Mouse (Mus musculus): Measurements from ENCODE around the gene Efcab8. TPM values are rescaled to one million over a fixed set of nuclear protein-coding genes. Genes with fewer than 3 reads are reported as not detected.

Efcab8 gene
- polyA plus RNA-seq, 1 experiment from 2014 or later, result not detected

GRCm38 (mm10) chr2:153850351-153851029, 70.8 kb downstream of the Efcab8 start:
- no peak overlapping the region for H3K27ac ChIP-seq (ENCODE audit: low read length)
- H3K4me2 ChIP-seq (ENCODE audit: low read depth, low read length), result no peak overlapping the region
- no peak overlapping the region for H3K4me3 ChIP-seq (ENCODE audit: low read length)
- no peak for ATAC-seq
- no peaks in the 10 kb centered on the region for H3K9me3 ChIP-seq (ENCODE audit: control insufficient read depth, low read length)
- no peaks in the 10 kb centered on the region for H3K36me3 ChIP-seq (ENCODE audit: control insufficient read depth, insufficient read depth, low read length)
- H3K4me1 ChIP-seq (ENCODE audit: control insufficient read depth, insufficient read depth, low read length), result no peaks in the 10 kb centered on the region
- H3K9ac ChIP-seq (ENCODE audit: low read depth, low read length), result no peak overlapping the region
- WGBS, result 87% methylated on average over 6 of the region's 6 CpGs
- no peaks in the 10 kb centered on the region for H3K27me3 ChIP-seq (replicated peaks; ENCODE audit: control insufficient read depth, insufficient read depth, low read length)

GRCm38 (mm10) chr2:153851030-153851360, 71.3 kb downstream of the Efcab8 start:
- Histone ChIP-seq H3K36me3 (ENCODE audit: control insufficient read depth, insufficient read depth, low read length) (no peaks in the 10 kb centered on the region), H3K27me3 (replicated peaks; ENCODE audit: control insufficient read depth, insufficient read depth, low read length) (no peaks in the 10 kb centered on the region)
- WGBS, result 49% methylated on average over 4 of the region's 4 CpGs

GRCm38 (mm10) chr2:153853544-153853943, 73.8 kb downstream of the Efcab8 start:
- Histone ChIP-seq H3K27me3 (replicated peaks; ENCODE audit: control insufficient read depth, insufficient read depth, low read length) (no peaks in the 10 kb centered on the region), H3K9ac (ENCODE audit: low read depth, low read length) (no peak overlapping the region), H3K9me3 (ENCODE audit: control insufficient read depth, low read length) (no peaks in the 10 kb centered on the region), H3K36me3 (ENCODE audit: control insufficient read depth, insufficient read depth, low read length) (no peaks in the 10 kb centered on the region), H3K4me3 (ENCODE audit: low read length) (no peak overlapping the region), H3K27ac (ENCODE audit: low read length) (no peak overlapping the region), H3K4me2 (ENCODE audit: low read depth, low read length) (no peak overlapping the region), H3K4me1 (ENCODE audit: control insufficient read depth, insufficient read depth, low read length) (no peaks in the 10 kb centered on the region)
- no peak for ATAC-seq
- WGBS, result 27% methylated on average over 5 of the region's 5 CpGs

More at GRCm38 (mm10) chr2:153851030-153851360, 71.3 kb downstream of the Efcab8 start:
- Histone ChIP-seq H3K9ac (ENCODE audit: low read depth, low read length) (no peak overlapping the region), H3K4me1 (ENCODE audit: control insufficient read depth, insufficient read depth, low read length) (no peaks in the 10 kb centered on the region), H3K9me3 (ENCODE audit: control insufficient read depth, low read length) (no peaks in the 10 kb centered on the region), H3K4me2 (ENCODE audit: low read depth, low read length) (no peak overlapping the region), H3K27ac (ENCODE audit: low read length) (no peak overlapping the region), H3K4me3 (ENCODE audit: low read length) (no peak overlapping the region)
- ATAC-seq, result no peak

- Histone ChIP-seq H3K4me1 (ENCODE audit: control insufficient read depth, insufficient read depth, low read length) (no peaks in the 10 kb centered on the region), H3K36me3 (ENCODE audit: control insufficient read depth, insufficient read depth, low read length) (no peaks in the 10 kb centered on the region), H3K27me3 (replicated peaks; ENCODE audit: control insufficient read depth, insufficient read depth, low read length) (no peaks in the 10 kb centered on the region), H3K27ac (ENCODE audit: low read length) (no peak overlapping the region), H3K4me2 (ENCODE audit: low read depth, low read length) (no peak overlapping the region), H3K4me3 (ENCODE audit: low read length) (no peak overlapping the region), H3K9me3 (ENCODE audit: control insufficient read depth, low read length) (no peaks in the 10 kb centered on the region), H3K9ac (ENCODE audit: low read depth, low read length) (no peak overlapping the region)
- ATAC-seq, result no peak
- WGBS, result 83% methylated on average over 2 of the region's 2 CpGs
These were observed 79.8 kb downstream of the Efcab8 start for GRCm38 (mm10) chr2:153859581-153859980.

- WGBS, result 82% methylated on average over 11 of the region's 11 CpGs
- no peak for ATAC-seq
- no peak overlapping the region for H3K4me2 ChIP-seq (ENCODE audit: low read depth, low read length)
These were observed 80.6 kb downstream of the Efcab8 start for GRCm38 (mm10) chr2:153860315-153860714.

GRCm38 (mm10) chr2:153860715-153861114, 81.0 kb downstream of the Efcab8 start:
- H3K4me1 ChIP-seq (ENCODE audit: control insufficient read depth, insufficient read depth, low read length), result no peaks in the 10 kb centered on the region
- no peaks in the 10 kb centered on the region for H3K9me3 ChIP-seq (ENCODE audit: control insufficient read depth, low read length)
- no peak overlapping the region for H3K9ac ChIP-seq (ENCODE audit: low read depth, low read length)
- H3K4me2 ChIP-seq (ENCODE audit: low read depth, low read length), result no peak overlapping the region
- no peaks in the 10 kb centered on the region for H3K27me3 ChIP-seq (replicated peaks; ENCODE audit: control insufficient read depth, insufficient read depth, low read length)
- no peak for ATAC-seq
- H3K36me3 ChIP-seq (ENCODE audit: control insufficient read depth, insufficient read depth, low read length), result no peaks in the 10 kb centered on the region
- 54% methylated on average over 3 of the region's 3 CpGs for WGBS
- H3K27ac ChIP-seq (ENCODE audit: low read length), result no peak overlapping the region
- H3K4me3 ChIP-seq (ENCODE audit: low read length), result no peak overlapping the region

More at GRCm38 (mm10) chr2:153860315-153860714, 80.6 kb downstream of the Efcab8 start:
- no peaks in the 10 kb centered on the region for H3K9me3 ChIP-seq (ENCODE audit: control insufficient read depth, low read length)
- no peak overlapping the region for H3K4me3 ChIP-seq (ENCODE audit: low read length)
- no peaks in the 10 kb centered on the region for H3K27me3 ChIP-seq (replicated peaks; ENCODE audit: control insufficient read depth, insufficient read depth, low read length)
- no peak overlapping the region for H3K9ac ChIP-seq (ENCODE audit: low read depth, low read length)
- H3K4me1 ChIP-seq (ENCODE audit: control insufficient read depth, insufficient read depth, low read length), result no peaks in the 10 kb centered on the region
- no peak overlapping the region for H3K27ac ChIP-seq (ENCODE audit: low read length)
- H3K36me3 ChIP-seq (ENCODE audit: control insufficient read depth, insufficient read depth, low read length), result no peaks in the 10 kb centered on the region

- WGBS, result 86% methylated on average over 3 of the region's 3 CpGs
- no peaks in the 10 kb centered on the region for H3K27me3 ChIP-seq (replicated peaks; ENCODE audit: control insufficient read depth, insufficient read depth, low read length)
These were observed 82.2 kb downstream of the Efcab8 start for GRCm38 (mm10) chr2:153861960-153862359.

GRCm38 (mm10) chr2:153870984-153871383, 91.3 kb downstream of the Efcab8 start, which contains the start of gene Sun5:
Sun5 (minus strand) TSS chr2:153871084.
- ATAC-seq, result no peak
- Histone ChIP-seq H3K4me1 (ENCODE audit: control insufficient read depth, insufficient read depth, low read length) (no peaks in the 10 kb centered on the region), H3K36me3 (ENCODE audit: control insufficient read depth, insufficient read depth, low read length) (no peaks in the 10 kb centered on the region), H3K27ac (ENCODE audit: low read length) (no peak within 1 kb of the TSS), H3K4me3 (ENCODE audit: low read length) (no peak within 1 kb of the TSS), H3K9ac (ENCODE audit: low read depth, low read length) (no peak within 1 kb of the TSS), H3K4me2 (ENCODE audit: low read depth, low read length) (no peak within 1 kb of the TSS), H3K9me3 (ENCODE audit: control insufficient read depth, low read length) (no peaks in the 10 kb centered on the region), H3K27me3 (replicated peaks; ENCODE audit: control insufficient read depth, insufficient read depth, low read length) (no peaks in the 10 kb centered on the region)
- WGBS, result 86% methylated on average over 4 of the region's 4 CpGs

More at GRCm38 (mm10) chr2:153861960-153862359, 82.2 kb downstream of the Efcab8 start:
- H3K4me2 ChIP-seq (ENCODE audit: low read depth, low read length), result no peak overlapping the region
- no peak overlapping the region for H3K9ac ChIP-seq (ENCODE audit: low read depth, low read length)
- ATAC-seq, result no peak
- no peak overlapping the region for H3K4me3 ChIP-seq (ENCODE audit: low read length)
- no peak overlapping the region for H3K27ac ChIP-seq (ENCODE audit: low read length)
- H3K4me1 ChIP-seq (ENCODE audit: control insufficient read depth, insufficient read depth, low read length), result no peaks in the 10 kb centered on the region
- H3K9me3 ChIP-seq (ENCODE audit: control insufficient read depth, low read length), result no peaks in the 10 kb centered on the region
- no peaks in the 10 kb centered on the region for H3K36me3 ChIP-seq (ENCODE audit: control insufficient read depth, insufficient read depth, low read length)

GRCm38 (mm10) chr2:153874745-153875144, 95.0 kb downstream of the Efcab8 start, which contains the start of gene Bpifb2:
Bpifb2 (plus strand) TSS chr2:153875045.
- no peak within 1 kb of the TSS for H3K4me3 ChIP-seq (ENCODE audit: low read length)
- H3K9ac ChIP-seq (ENCODE audit: low read depth, low read length), result no peak within 1 kb of the TSS
- no peak within 1 kb of the TSS for H3K27ac ChIP-seq (ENCODE audit: low read length)
- H3K9me3 ChIP-seq (ENCODE audit: control insufficient read depth, low read length), result no peaks in the 10 kb centered on the region
- WGBS, result 63% methylated on average over 9 of the region's 9 CpGs
- H3K4me2 ChIP-seq (ENCODE audit: low read depth, low read length), result no peak within 1 kb of the TSS
- ATAC-seq, result no peak
- H3K27me3 ChIP-seq (replicated peaks; ENCODE audit: control insufficient read depth, insufficient read depth, low read length), result no peaks in the 10 kb centered on the region
- H3K36me3 ChIP-seq (ENCODE audit: control insufficient read depth, insufficient read depth, low read length), result no peaks in the 10 kb centered on the region
- H3K4me1 ChIP-seq (ENCODE audit: control insufficient read depth, insufficient read depth, low read length), result no peaks in the 10 kb centered on the region

All from intestine, embryonic 16.5 days (tissue).